Mouse (Mus musculus) CH12.LX (cell line): ENCODE data around the gene Coq7. TPM values are rescaled to one million over a fixed set of nuclear protein-coding genes. Genes with fewer than 3 reads are reported as not detected.

Source experiments
- DNase-seq: peaks from one replicate; pipeline ENCODE4 v3.0.0-alpha.2; 2013; ENCODE audit errors: extremely low read depth
- H3K27ac ChIP-seq: 2 replicates; pipeline ENCODE4 v1.5.1; 2012; ENCODE audit warnings: low read depth, mild to moderate bottlenecking, control low read depth, moderate library complexity; ENCODE audit not compliant: insufficient read depth
- H3K27me3 ChIP-seq: replicated peaks from 2 replicates; pipeline ENCODE3; 2012; ENCODE audit warnings: inconsistent platforms
- H3K36me3 ChIP-seq, 2 experiments: replicated peaks in 1 of 2; 2 replicates each; pipeline versions ENCODE3 to v1.6.1; 2012; ENCODE audit warnings: inconsistent platforms in 1 of 2, low read length in 1 of 2, mild to moderate bottlenecking in 1 of 2, mixed read lengths in 1 of 2, moderate library complexity in 1 of 2; ENCODE audit not compliant: control insufficient read depth in 1 of 2, insufficient read depth in 1 of 2
- H3K4me1 ChIP-seq, 2 experiments: 2 replicates each; pipeline ENCODE4 v1.6.1; 2012; ENCODE audit warnings: inconsistent platforms in 1 of 2, moderate library complexity in 1 of 2; ENCODE audit not compliant: insufficient read depth in 2 of 2, control insufficient read depth in 1 of 2
- H3K4me2 ChIP-seq: 2 replicates; pipeline ENCODE4 v1.6.1; 2012; ENCODE audit warnings: low read depth, mild to moderate bottlenecking, control low read depth; ENCODE audit not compliant: poor library complexity, insufficient read depth, severe bottlenecking
- H3K4me3 ChIP-seq, 3 experiments: fragments of 150-350 bp in 1 of 3; sonication (generic) in 1 of 3; replicated peaks in 1 of 3; 2 replicates each; pipeline versions ENCODE3 to v1.5.1; 2011 to 2012; ENCODE audit warnings: low read depth in 2 of 3, low read length in 2 of 3, mild to moderate bottlenecking in 2 of 3, moderate library complexity in 2 of 3, control low read depth in 1 of 3, improper control_type of control experiment in 1 of 3, inconsistent platforms in 1 of 3, mixed read lengths in 1 of 3; ENCODE audit not compliant: poor library complexity in 1 of 3
- H3K79me2 ChIP-seq: replicated peaks from 2 replicates; pipeline ENCODE4 v1.6.1; 2012; ENCODE audit warnings: mild to moderate bottlenecking, moderate library complexity; ENCODE audit not compliant: control insufficient read depth, poor library complexity, insufficient read depth, severe bottlenecking; ENCODE audit errors: extremely low read depth
- H3K9ac ChIP-seq: 2 replicates; pipeline ENCODE4 v1.6.1; 2012; ENCODE audit warnings: low read depth, mild to moderate bottlenecking, control low read depth, moderate library complexity; ENCODE audit not compliant: insufficient read depth
- H3K9me3 ChIP-seq: replicated peaks from 2 replicates; pipeline ENCODE3; 2012; ENCODE audit warnings: low read length, inconsistent platforms, mixed read lengths
- BHLHE40 ChIP-seq: IDR thresholded peaks from 2 replicates; pipeline ENCODE4 v1.6.1; 2011; ENCODE audit warnings: mild to moderate bottlenecking, low read depth, low read length, improper control_type of control experiment
- CHD1 ChIP-seq: IDR thresholded peaks from 2 replicates; pipeline ENCODE4 v1.6.1; 2012; ENCODE audit warnings: low read depth, low read length, improper control_type of control experiment, inconsistent platforms
- CHD2 ChIP-seq: IDR thresholded peaks from 2 replicates; pipeline ENCODE4 v1.6.1; 2011; ENCODE audit warnings: low read length, improper control_type of control experiment
- CTCF ChIP-seq, 2 experiments: IDR thresholded peaks in 1 of 2; conservative IDR thresholded peaks in 1 of 2; 2 replicates each; pipeline ENCODE4 v1.5.1; 2011 to 2012; ENCODE audit warnings: low read depth in 2 of 2, low read length in 2 of 2, improper control_type of control experiment in 1 of 2, inconsistent platforms in 1 of 2, mild to moderate bottlenecking in 1 of 2, moderate library complexity in 1 of 2
- E2F4 ChIP-seq: IDR thresholded peaks from 2 replicates; pipeline ENCODE4 v1.6.1; 2011; ENCODE audit warnings: low read depth, low read length, improper control_type of control experiment; ENCODE audit not compliant: insufficient replicate concordance
- ELF1 ChIP-seq: IDR thresholded peaks from 2 replicates; pipeline ENCODE4 v1.6.1; 2014; ENCODE audit warnings: low read depth, mild to moderate bottlenecking, inconsistent platforms, low read length, improper control_type of control experiment
- EP300 ChIP-seq: IDR thresholded peaks from 2 replicates; pipeline ENCODE4 v1.6.1; 2011; ENCODE audit warnings: low read length, improper control_type of control experiment
- ETS1 ChIP-seq: conservative IDR thresholded peaks from 2 replicates; pipeline ENCODE4 v1.6.1; 2012; ENCODE audit warnings: low read depth, mild to moderate bottlenecking, inconsistent platforms, low read length, improper control_type of control experiment, moderate library complexity
- GABPA ChIP-seq: IDR thresholded peaks from 2 replicates; pipeline ENCODE4 v1.6.1; 2012; ENCODE audit warnings: low read depth, low read length, improper control_type of control experiment, inconsistent platforms; ENCODE audit not compliant: insufficient replicate concordance
- HCFC1 ChIP-seq: IDR thresholded peaks from 2 replicates; pipeline ENCODE4 v1.6.1; 2012; ENCODE audit warnings: low read depth, mild to moderate bottlenecking, inconsistent platforms, low read length, improper control_type of control experiment
- IRF4 ChIP-seq: IDR thresholded peaks from 2 replicates; pipeline ENCODE4 v1.6.1; 2014; ENCODE audit warnings: low read depth, mild to moderate bottlenecking, inconsistent platforms, low read length, improper control_type of control experiment
- JUND ChIP-seq: conservative IDR thresholded peaks from 2 replicates; pipeline ENCODE4 v1.6.1; 2011; ENCODE audit warnings: low read depth, low read length, improper control_type of control experiment
- KAT2A ChIP-seq: IDR thresholded peaks from 2 replicates; pipeline ENCODE4 v1.6.1; 2012; ENCODE audit warnings: low read length, improper control_type of control experiment, inconsistent platforms; ENCODE audit not compliant: insufficient replicate concordance
- MAFK ChIP-seq: IDR thresholded peaks from 2 replicates; pipeline ENCODE4 v1.6.1; 2011; ENCODE audit warnings: low read length, improper control_type of control experiment; ENCODE audit not compliant: insufficient replicate concordance
- MAX ChIP-seq: IDR thresholded peaks from 2 replicates; pipeline ENCODE4 v1.6.1; 2011; ENCODE audit warnings: low read length, improper control_type of control experiment
- MAZ ChIP-seq: IDR thresholded peaks from 2 replicates; pipeline ENCODE4 v1.6.1; 2012; ENCODE audit warnings: low read depth, mild to moderate bottlenecking, inconsistent platforms, low read length, improper control_type of control experiment, moderate library complexity
- MXI1 ChIP-seq: IDR thresholded peaks from 2 replicates; pipeline ENCODE4 v1.6.1; 2011; ENCODE audit warnings: mild to moderate bottlenecking, low read depth, low read length, improper control_type of control experiment
- MYC ChIP-seq: IDR thresholded peaks from 2 replicates; pipeline ENCODE4 v1.6.1; 2011; ENCODE audit warnings: low read depth, mild to moderate bottlenecking, improper control_type of control experiment, low read length
- NELFE ChIP-seq: IDR thresholded peaks from 2 replicates; pipeline ENCODE4 v1.6.1; 2011; ENCODE audit warnings: low read depth, low read length, improper control_type of control experiment
- NRF1 ChIP-seq: IDR thresholded peaks from 2 replicates; pipeline ENCODE4 v1.6.1; 2014; ENCODE audit warnings: low read depth, mild to moderate bottlenecking, inconsistent platforms, low read length, improper control_type of control experiment, moderate library complexity
- POLR2A ChIP-seq: IDR thresholded peaks from 2 replicates; pipeline ENCODE4 v1.6.1; 2011; ENCODE audit warnings: low read depth, mild to moderate bottlenecking, improper control_type of control experiment, low read length
- POLR2AphosphoS2 ChIP-seq: IDR thresholded peaks from 2 replicates; pipeline ENCODE4 v1.6.1; 2011; ENCODE audit warnings: low read depth, low read length, improper control_type of control experiment
- RCOR1 ChIP-seq: conservative IDR thresholded peaks from 2 replicates; pipeline ENCODE4 v1.6.1; 2012; ENCODE audit warnings: low read depth, mild to moderate bottlenecking, inconsistent platforms, low read length, improper control_type of control experiment
- SIN3A ChIP-seq: IDR thresholded peaks from 2 replicates; pipeline ENCODE4 v1.6.1; 2012; ENCODE audit warnings: low read length, improper control_type of control experiment, inconsistent platforms
- SMC3 ChIP-seq: IDR thresholded peaks from 2 replicates; pipeline ENCODE4 v1.6.1; 2011; ENCODE audit warnings: low read depth, low read length, improper control_type of control experiment
- TBP ChIP-seq: conservative IDR thresholded peaks from 2 replicates; pipeline ENCODE4 v1.6.1; 2011; ENCODE audit warnings: low read depth, low read length, improper control_type of control experiment
- UBTF ChIP-seq: IDR thresholded peaks from 2 replicates; pipeline ENCODE4 v1.6.1; 2012; ENCODE audit warnings: low read depth, mild to moderate bottlenecking, inconsistent platforms, low read length, improper control_type of control experiment, moderate library complexity
- USF1 ChIP-seq: IDR thresholded peaks from 2 replicates; pipeline ENCODE4 v1.6.1; 2014; ENCODE audit warnings: low read depth, mild to moderate bottlenecking, inconsistent platforms, low read length, improper control_type of control experiment
- USF2 ChIP-seq: conservative IDR thresholded peaks from 2 replicates; pipeline ENCODE4 v1.6.1; 2011; ENCODE audit warnings: low read depth, low read length, improper control_type of control experiment
- ZC3H11A ChIP-seq: IDR thresholded peaks from 2 replicates; pipeline ENCODE4 v1.6.1; 2012; ENCODE audit warnings: low read depth, mild to moderate bottlenecking, inconsistent platforms, low read length, improper control_type of control experiment
- ZKSCAN1 ChIP-seq: IDR thresholded peaks from 2 replicates; pipeline ENCODE4 v1.6.1; 2012; ENCODE audit warnings: low read depth, inconsistent platforms, low read length, improper control_type of control experiment, borderline replicate concordance
- ZMIZ1 ChIP-seq: IDR thresholded peaks from 2 replicates; pipeline ENCODE4 v1.6.1; 2012; ENCODE audit warnings: low read depth, mild to moderate bottlenecking, inconsistent platforms, low read length, improper control_type of control experiment
- dilution Hi-C: fragments of 300-500 bp; cut with MboI; formaldehyde crosslinking; loops from 2 replicates; pipeline ENCODE4 v1.14.3; 2020; ENCODE audit warnings: low sequenced_read_pairs; ENCODE audit not compliant: extremely low pct_unique_long_range_greater_than_20kb, extremely low pct_ligation_motif_present
- in situ Hi-C: fragments of 300-500 bp; cut with MboI; formaldehyde crosslinking; loops from 3 replicates; pipeline ENCODE4 v1.14.3; 2019; ENCODE audit warnings: low sequenced_read_pairs, low pct_ligation_motif_present, low pct_unique_long_range_greater_than_20kb, mixed read lengths
- polyA plus RNA-seq: library from polyadenylated mRNA; unstranded; fragments of >175 nt; gene quantifications from 2 replicates; pipeline ENCODE4 v1.2.1, GENCODE M21; 2012; ENCODE audit warnings: low read depth; ENCODE audit not compliant: insufficient read length
- total RNA-seq, 2 experiments: library from RNA; depleted of rRNA; stranded (reverse); fragments of 300-350 nt in 1 of 2; fragments of >200 nt in 1 of 2; gene quantifications; 2 replicates each; pipeline ENCODE4 v1.2.3; 2012 to 2014

Coq7 gene
- total and polyA plus RNA-seq, 3 experiments: 38.8 to 50.4 (median 43.6) TPM

DNA sequence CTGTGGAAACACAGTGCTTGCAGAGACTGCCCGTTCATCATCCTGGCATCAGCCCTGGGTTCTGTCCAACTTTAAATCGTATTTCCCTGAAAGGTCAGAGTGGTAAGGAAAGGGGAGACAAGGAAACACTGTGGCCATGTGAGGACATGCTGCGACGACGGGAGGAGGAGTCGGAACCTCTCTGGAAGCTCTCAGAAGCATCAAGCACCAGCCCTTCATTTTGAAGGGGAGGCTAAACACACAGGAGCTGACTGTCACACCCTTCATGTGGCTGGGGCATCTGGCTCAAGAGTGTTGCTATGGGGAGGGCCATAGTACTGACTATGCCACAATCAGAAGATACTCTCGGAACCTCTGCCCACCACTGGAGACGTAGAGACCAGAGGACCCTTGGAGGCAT, 13.5 kb downstream of the Coq7 start:
- Histone ChIP-seq H3K9ac (no peak overlapping the region), H3K4me2 (no peak overlapping the region), H3K27me3 (no peaks in the 10 kb centered on the region), H3K4me1 (peaks cover 2 to 4% of the 10 kb centered on the region in 2 experiments; a peak in 1 of 4 replicates), H3K9me3 (no peaks in the 10 kb centered on the region), H3K36me3 (peaks cover 0 to 16% of the 10 kb centered on the region in 2 experiments), H3K4me3 (no peak overlapping the region), H3K27ac (no peak overlapping the region), H3K79me2 (no peaks in the 10 kb centered on the region)
- dilution Hi-C loops (no loop called here), in situ Hi-C loops (loop anchor here (10.0 kb wide), 1 partner anchor 215 kb away; no protein-coding TSS in a partner anchor)
- DNase-seq: no peak
- TF ChIP-seq CHD1 (no peak), NELFE (no peak), ETS1 (no peak), CHD2 (no peak), POLR2AphosphoS2 (no peak), ELF1 (no peak), MAFK (no peak), ZC3H11A (no peak), SMC3 (no peak), MAX (no peak), MXI1 (no peak), CTCF (conservative IDR thresholded peaks at IDR 0.05 in 1 of 2, IDR thresholded peaks at IDR 0.05 in 1 of 2; ENCODE audit: low read depth in 2 of 2, low read length in 2 of 2) (no peak), SIN3A (no peak), IRF4 (no peak), MYC (no peak), TBP (no peak), USF2 (no peak)

DNA sequence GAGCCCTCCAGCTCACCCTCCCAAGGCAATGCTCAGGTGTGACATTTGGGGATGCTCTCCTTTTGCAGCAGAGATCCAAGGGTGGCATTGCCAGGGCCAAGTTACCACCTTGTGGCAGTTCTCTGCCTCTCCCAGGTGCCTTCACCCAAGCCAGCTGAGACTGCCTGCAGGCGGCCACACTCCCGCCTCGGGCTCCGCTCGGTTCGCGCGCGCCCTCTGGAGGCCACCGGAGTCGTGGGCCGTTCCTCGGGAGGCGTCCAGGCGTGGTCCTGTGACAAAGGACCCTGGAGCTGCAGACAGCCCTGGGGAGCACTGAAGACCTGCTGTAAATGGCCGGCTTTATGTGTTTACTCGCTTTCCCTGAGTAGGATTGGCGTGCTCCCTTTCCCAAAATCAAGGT, 14.5 kb downstream of the Coq7 start:
- DNase-seq: peak; percentile 45
- peaks cover 0 to 11% of the 10 kb centered on the region in 2 experiments for H3K36me3 ChIP-seq
- no peaks in the 10 kb centered on the region for H3K27me3 ChIP-seq
- no peak overlapping the region for H3K4me2 ChIP-seq
- dilution Hi-C loops (no loop called here), in situ Hi-C loops (no loop called here)
- H3K79me2 ChIP-seq: no peaks in the 10 kb centered on the region
- no peak overlapping the region for H3K4me3 ChIP-seq
- no peaks in the 10 kb centered on the region for H3K9me3 ChIP-seq
- no peak overlapping the region for H3K9ac ChIP-seq
- H3K27ac ChIP-seq: no peak overlapping the region
- H3K4me1 ChIP-seq: peaks cover 2 to 4% of the 10 kb centered on the region in 2 experiments; a peak in 1 of 4 replicates
- TF ChIP-seq KAT2A: no peak
- peak; percentile 34; the same call in 1 of the 2 replicates for TF ChIP-seq NELFE
- TF ChIP-seq NRF1: 0 out of 2 replicates have a peak, but pooled peaks have one; percentile 19
- no peak for TF ChIP-seq MYC
- TF ChIP-seq POLR2A: no peak
- no peak for TF ChIP-seq ELF1
- no peak for TF ChIP-seq JUND
- TF ChIP-seq SMC3: peak; percentile 93
- TF ChIP-seq MAZ: no peak
- no peak for TF ChIP-seq TBP
- TF ChIP-seq UBTF: no peak
- TF ChIP-seq GABPA: no peak
- TF ChIP-seq USF1: no peak
- TF ChIP-seq ZKSCAN1: no peak
- no peak for TF ChIP-seq RCOR1
- TF ChIP-seq SIN3A: no peak
- peak in 1 of 2 experiments; percentile 98; a peak in 2 of 4 replicates for TF ChIP-seq CTCF (conservative IDR thresholded peaks at IDR 0.05 in 1 of 2, IDR thresholded peaks at IDR 0.05 in 1 of 2; ENCODE audit: low read depth in 2 of 2, low read length in 2 of 2)
- TF ChIP-seq MXI1: no peak
- TF ChIP-seq ZC3H11A: peak; percentile 38
- no peak for TF ChIP-seq USF2
- peak; percentile 16; the same call in 1 of the 2 replicates for TF ChIP-seq BHLHE40
- no peak for TF ChIP-seq E2F4
- TF ChIP-seq IRF4: no peak
- TF ChIP-seq MAX: no peak
- TF ChIP-seq ZMIZ1: no peak
- no peak for TF ChIP-seq HCFC1
- TF ChIP-seq EP300: no peak
